Mouse (Mus musculus): ENCODE data around the gene Gm16253.

DNA sequence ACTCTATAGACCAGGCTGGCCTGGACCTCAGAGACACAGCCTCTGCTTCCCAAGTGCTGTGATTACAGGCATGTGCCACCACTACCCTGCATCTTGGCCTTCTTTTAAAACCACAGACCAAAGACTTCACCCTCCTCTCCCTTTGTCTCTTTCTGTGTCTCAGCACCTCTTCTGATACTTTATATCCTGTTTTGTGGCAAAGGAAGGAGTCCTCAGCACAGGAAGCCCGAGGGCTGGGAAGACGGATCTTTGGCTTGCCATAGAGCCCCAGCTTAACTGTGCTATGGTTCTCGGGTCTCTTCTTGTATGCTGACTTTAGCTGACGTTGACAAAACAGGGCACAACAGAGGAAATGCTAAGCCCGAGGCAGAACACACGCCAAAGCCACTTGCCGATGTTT is 6.1 kb upstream of the Gm16253 start:
- no peak for TF ChIP-seq CTCF (IDR thresholded peaks at IDR 0.05; ENCODE audit: extremely low read depth, insufficient read length, insufficient replicate concordance, low read depth, low read length)
- TF ChIP-seq POLR2A (IDR thresholded peaks at IDR 0.05; ENCODE audit: low read depth, low read length), result no peak
